Mouse (Mus musculus): Measurements from ENCODE around the gene 1500011B03Rik.

DNA sequence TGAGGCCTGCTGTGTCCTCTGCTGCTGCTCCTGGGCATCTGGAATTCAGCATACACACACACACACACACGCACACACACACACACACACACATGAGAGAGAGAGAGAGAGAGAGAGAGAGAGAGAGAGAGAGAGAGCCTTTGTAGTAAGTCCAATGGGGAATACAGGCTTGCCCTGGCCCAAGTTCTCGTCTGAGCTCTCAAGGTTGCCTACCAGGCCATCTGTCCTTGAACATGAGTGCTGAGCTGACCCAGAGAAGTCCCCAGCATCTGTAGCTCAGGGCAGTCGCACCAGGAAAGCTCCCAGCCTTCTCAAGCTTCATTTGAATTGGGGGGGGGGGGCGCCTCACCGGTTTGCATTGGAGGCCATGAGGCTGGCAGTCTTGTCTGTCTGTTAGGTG is 38.1 kb downstream of the 1500011B03Rik start:
- TF ChIP-seq CTCF (IDR thresholded peaks at IDR 0.05; ENCODE audit: low read depth): no peak
- no peak for TF ChIP-seq EP300 (IDR thresholded peaks at IDR 0.05; ENCODE audit: low read depth)

Measured in liver, postnatal 0 days (tissue).